Mouse (Mus musculus): ENCODE results near the gene F13a1. TPM values are rescaled to one million over a fixed set of nuclear protein-coding genes. Genes with fewer than 3 reads are reported as not detected.
A peak's percentile ranks its signal among the peaks of the same experiment; 100 is the strongest.

The F13a1 gene
- polyA plus RNA-seq, 1 experiment from 2014 or later: 20.9 TPM

- Histone ChIP-seq H3K4me2 (no peak overlapping the region), H3K36me3 (ENCODE audit: insufficient read depth) (no peaks in the 10 kb centered on the region), H3K4me1 (ENCODE audit: insufficient read depth) (no peaks in the 10 kb centered on the region), H3K4me3 (ENCODE audit: low read depth, low read length) (no peak overlapping the region), H3K9me3 (ENCODE audit: low read depth, low read length) (no peaks in the 10 kb centered on the region), H3K9ac (no peak overlapping the region), H3K27me3 (ENCODE audit: insufficient read depth, low read length) (no peaks in the 10 kb centered on the region), H3K27ac (ENCODE audit: low read depth) (no peak overlapping the region)
- ATAC-seq (ENCODE audit: insufficient read depth) (no peak), DNase-seq (peak; percentile 23)
- TF ChIP-seq CTCF (IDR thresholded peaks at IDR 0.05; ENCODE audit: low read depth): no peak
- 78% methylated on average over 7 of the region's 7 CpGs for WGBS
These were observed 6.6 kb upstream of the F13a1 start for GRCm38 (mm10) chr13:37056662-37057061.

- TF ChIP-seq CTCF (IDR thresholded peaks at IDR 0.05; ENCODE audit: low read depth): no peak
- H3K4me3 ChIP-seq (ENCODE audit: low read depth, low read length): no peak overlapping the region
- H3K36me3 ChIP-seq (ENCODE audit: insufficient read depth): no peaks in the 10 kb centered on the region
- H3K9me3 ChIP-seq (ENCODE audit: low read depth, low read length): no peaks in the 10 kb centered on the region
- WGBS: 56% methylated on average over 2 of the region's 2 CpGs
- H3K9ac ChIP-seq: no peak overlapping the region
- H3K27ac ChIP-seq (ENCODE audit: low read depth): no peak overlapping the region
- no peaks in the 10 kb centered on the region for H3K4me1 ChIP-seq (ENCODE audit: insufficient read depth)
- DNase-seq: no peak
- H3K4me2 ChIP-seq: no peak overlapping the region
- no peaks in the 10 kb centered on the region for H3K27me3 ChIP-seq (ENCODE audit: insufficient read depth, low read length)
- no peak for ATAC-seq (ENCODE audit: insufficient read depth)
These were observed 413 bp downstream of the F13a1 start for GRCm38 (mm10) chr13:37049631-37050030.

- Histone ChIP-seq H3K27ac (ENCODE audit: low read depth) (no peak overlapping the region), H3K4me1 (ENCODE audit: insufficient read depth) (no peaks in the 10 kb centered on the region), H3K36me3 (ENCODE audit: insufficient read depth) (no peaks in the 10 kb centered on the region), H3K9ac (no peak overlapping the region), H3K4me3 (ENCODE audit: low read depth, low read length) (no peak overlapping the region), H3K4me2 (no peak overlapping the region), H3K9me3 (ENCODE audit: low read depth, low read length) (no peaks in the 10 kb centered on the region), H3K27me3 (ENCODE audit: insufficient read depth, low read length) (no peaks in the 10 kb centered on the region)
- no peak for TF ChIP-seq CTCF (IDR thresholded peaks at IDR 0.05; ENCODE audit: low read depth)
- no peak for ATAC-seq (ENCODE audit: insufficient read depth)
- WGBS: 55% methylated on average over 6 of the region's 6 CpGs
- DNase-seq: no peak
These were observed 1.0 kb downstream of the F13a1 start for GRCm38 (mm10) chr13:37049018-37049417.

GRCm38 (mm10) chr13:37045005-37045404, 5.0 kb downstream of the F13a1 start:
- Histone ChIP-seq H3K4me1 (ENCODE audit: insufficient read depth) (no peaks in the 10 kb centered on the region), H3K9me3 (ENCODE audit: low read depth, low read length) (no peaks in the 10 kb centered on the region), H3K27ac (ENCODE audit: low read depth) (no peak overlapping the region), H3K27me3 (ENCODE audit: insufficient read depth, low read length) (no peaks in the 10 kb centered on the region), H3K36me3 (ENCODE audit: insufficient read depth) (no peaks in the 10 kb centered on the region), H3K9ac (no peak overlapping the region), H3K4me3 (ENCODE audit: low read depth, low read length) (no peak overlapping the region), H3K4me2 (no peak overlapping the region)
- peak; percentile 56 for TF ChIP-seq CTCF (IDR thresholded peaks at IDR 0.05; ENCODE audit: low read depth)
- peak; percentile 14 for DNase-seq
- no peak for ATAC-seq (ENCODE audit: insufficient read depth)
- 81% methylated on average over 3 of the region's 3 CpGs for WGBS

GRCm38 (mm10) chr13:37034745-37035144, 15.3 kb downstream of the F13a1 start:
- no peak for TF ChIP-seq CTCF (IDR thresholded peaks at IDR 0.05; ENCODE audit: low read depth)
- peak; percentile 38; the same call in 1 of the 2 replicates for ATAC-seq (ENCODE audit: insufficient read depth)
- WGBS: 37% methylated on average over 3 of the region's 3 CpGs

GRCm38 (mm10) chr13:37025996-37026579, 24.0 kb downstream of the F13a1 start:
- ATAC-seq (ENCODE audit: insufficient read depth) (no peak), DNase-seq (no peak)
- Histone ChIP-seq H3K4me2 (no peak overlapping the region), H3K9me3 (ENCODE audit: low read depth, low read length) (no peaks in the 10 kb centered on the region), H3K4me1 (ENCODE audit: insufficient read depth) (no peaks in the 10 kb centered on the region), H3K27ac (ENCODE audit: low read depth) (no peak overlapping the region), H3K36me3 (ENCODE audit: insufficient read depth) (no peaks in the 10 kb centered on the region), H3K4me3 (ENCODE audit: low read depth, low read length) (no peak overlapping the region), H3K9ac (no peak overlapping the region), H3K27me3 (ENCODE audit: insufficient read depth, low read length) (no peaks in the 10 kb centered on the region)
- WGBS: 57% methylated on average over 4 of the region's 4 CpGs
- TF ChIP-seq CTCF (IDR thresholded peaks at IDR 0.05; ENCODE audit: low read depth): no peak

More at GRCm38 (mm10) chr13:37034745-37035144, 15.3 kb downstream of the F13a1 start:
- Histone ChIP-seq H3K4me2 (no peak overlapping the region), H3K4me3 (ENCODE audit: low read depth, low read length) (no peak overlapping the region), H3K4me1 (ENCODE audit: insufficient read depth) (no peaks in the 10 kb centered on the region), H3K27me3 (ENCODE audit: insufficient read depth, low read length) (no peaks in the 10 kb centered on the region), H3K27ac (ENCODE audit: low read depth) (no peak overlapping the region), H3K36me3 (ENCODE audit: insufficient read depth) (no peaks in the 10 kb centered on the region), H3K9ac (no peak overlapping the region), H3K9me3 (ENCODE audit: low read depth, low read length) (no peaks in the 10 kb centered on the region)
- DNase-seq: peak; percentile 75

- Histone ChIP-seq H3K27ac (ENCODE audit: low read depth) (no peak overlapping the region), H3K9me3 (ENCODE audit: low read depth, low read length) (no peaks in the 10 kb centered on the region), H3K4me2 (no peak overlapping the region), H3K36me3 (ENCODE audit: insufficient read depth) (no peaks in the 10 kb centered on the region), H3K9ac (no peak overlapping the region), H3K27me3 (ENCODE audit: insufficient read depth, low read length) (no peaks in the 10 kb centered on the region), H3K4me3 (ENCODE audit: low read depth, low read length) (no peak overlapping the region), H3K4me1 (ENCODE audit: insufficient read depth) (no peaks in the 10 kb centered on the region)
- DNase-seq: no peak
- no peak for TF ChIP-seq CTCF (IDR thresholded peaks at IDR 0.05; ENCODE audit: low read depth)
- WGBS: 63% methylated on average over 2 of the region's 2 CpGs
- no peak for ATAC-seq (ENCODE audit: insufficient read depth)
These were observed 28.5 kb downstream of the F13a1 start for GRCm38 (mm10) chr13:37021575-37021974.
